Mouse (Mus musculus) cerebellum, postnatal 10 days (tissue): ENCODE data around the gene Gm42791.

Experiments
- DNase-seq, 2 experiments: peaks; one replicate each; pipeline ENCODE4 v3.0.0; 2021; ENCODE audit warnings: mixed read lengths in 2 of 2

Gene Gm42791

DNA sequence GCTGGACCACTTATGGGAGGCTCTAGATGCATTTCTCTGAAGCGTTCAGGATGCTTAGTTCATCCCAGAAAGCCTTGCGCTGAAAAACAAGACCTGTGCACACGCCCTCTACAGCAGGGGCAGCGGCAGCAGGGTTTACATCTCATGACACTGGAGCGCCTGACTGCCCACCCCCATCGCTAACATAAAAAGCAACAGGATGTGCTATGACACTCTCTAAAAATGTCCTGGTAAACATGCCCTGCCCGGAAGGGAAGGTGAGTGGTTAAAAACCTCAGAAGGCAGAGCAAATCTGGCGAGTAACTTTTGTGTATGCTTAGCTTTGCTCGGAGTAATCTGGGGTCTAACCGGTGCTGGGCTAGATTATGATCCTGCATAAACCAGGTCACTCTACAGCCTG is 128.4 kb downstream of the Gm42791 start:
- DNase-seq: no peak

DNA sequence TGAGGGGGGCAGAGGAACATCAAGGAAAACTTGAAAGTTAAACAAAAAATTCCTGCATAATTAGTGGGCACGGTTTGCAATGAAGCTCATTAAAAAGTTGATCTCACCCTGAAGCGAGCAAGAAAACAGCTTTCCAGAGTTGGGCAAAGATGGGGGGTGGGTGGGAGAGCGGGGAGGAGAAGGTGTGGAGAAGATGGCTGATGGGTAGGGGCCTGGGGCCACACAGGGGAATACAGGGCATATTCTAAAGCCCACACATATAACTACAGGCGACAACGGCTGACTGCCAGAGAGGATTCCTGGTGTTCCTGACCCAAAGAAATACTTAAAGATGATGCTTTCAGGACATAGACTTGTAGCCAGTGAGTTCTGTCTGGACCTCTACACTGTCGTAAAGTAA is 131.5 kb downstream of the Gm42791 start:
- no peak for DNase-seq

DNA sequence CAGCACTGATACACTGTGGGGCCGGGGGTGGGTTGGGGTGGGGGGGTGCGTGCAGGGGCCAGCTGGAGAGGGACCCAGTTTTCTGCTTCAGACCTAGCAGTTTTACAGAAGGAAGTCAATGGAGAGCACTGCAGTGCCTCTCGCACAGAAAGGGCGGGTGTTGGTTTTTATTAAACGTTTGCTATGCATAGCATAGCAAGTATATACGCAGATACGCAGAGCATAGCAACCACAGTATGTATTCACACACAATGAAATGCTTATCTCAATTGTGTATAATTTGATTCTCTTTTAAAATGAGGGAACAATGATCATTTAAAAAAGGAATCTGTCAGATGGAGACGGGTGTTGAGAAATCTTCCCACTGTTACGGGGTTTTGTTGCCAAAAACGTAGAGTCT is 132.1 kb downstream of the Gm42791 start:
- no peak for DNase-seq

DNA sequence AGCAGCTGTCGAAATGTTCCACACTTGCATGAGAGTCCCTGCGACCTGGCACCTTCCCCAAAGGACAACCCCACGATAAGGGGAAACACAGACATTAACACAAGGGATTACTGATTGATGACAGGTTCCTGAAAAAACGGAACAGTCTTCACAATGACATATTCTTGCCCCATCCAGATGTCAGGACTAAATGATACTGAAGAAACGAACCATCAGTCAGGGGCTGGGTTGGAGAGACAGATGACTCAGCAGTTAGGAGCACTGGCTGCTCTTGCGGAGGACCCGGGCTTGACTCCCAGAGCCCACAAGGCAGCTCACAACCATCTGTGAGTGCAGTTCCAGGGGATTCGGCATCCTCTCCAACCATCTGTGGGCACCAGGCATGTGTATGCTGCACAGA is 132.8 kb downstream of the Gm42791 start:
- DNase-seq: peak; percentile 24 to 27

DNA sequence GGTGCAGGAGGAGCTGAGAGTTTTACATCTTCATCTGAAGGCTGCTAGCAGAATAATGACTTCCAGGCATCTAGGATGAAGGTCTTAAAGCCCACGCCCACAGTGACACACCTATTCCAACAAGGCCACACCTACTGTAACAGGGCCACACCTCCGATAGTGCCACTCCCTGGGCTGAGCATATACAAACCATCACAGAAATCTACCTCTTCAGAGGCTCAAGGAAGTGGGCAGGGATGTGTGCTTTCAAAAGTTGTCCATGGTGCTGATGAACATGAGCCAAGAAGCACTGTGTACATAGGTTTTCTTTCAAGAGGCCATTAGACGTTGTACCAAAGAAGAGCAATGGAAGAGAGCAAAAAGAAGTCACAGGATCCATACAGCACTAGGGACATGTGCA is 137.4 kb downstream of the Gm42791 start:
- no peak for DNase-seq

DNA sequence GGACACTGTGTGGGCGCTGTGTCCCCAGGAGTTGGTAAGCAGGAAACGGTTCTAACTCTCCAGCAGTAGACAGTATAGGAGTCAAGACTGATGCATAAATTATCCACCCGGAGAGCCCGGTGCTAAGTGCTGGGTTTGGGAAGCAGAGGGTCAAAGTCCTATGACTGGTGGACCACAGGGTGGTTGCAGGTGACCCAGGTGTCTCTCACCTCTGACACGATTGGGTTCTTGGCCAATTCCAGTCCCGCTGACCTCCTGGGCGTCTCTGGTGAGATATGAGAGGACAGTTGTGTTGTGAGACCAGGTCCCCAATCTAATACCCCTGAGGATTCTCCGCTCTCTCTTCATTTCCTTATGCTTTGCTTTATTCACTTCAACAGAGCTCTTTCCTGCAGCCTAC is 139.9 kb downstream of the Gm42791 start:
- no peak for DNase-seq

DNA sequence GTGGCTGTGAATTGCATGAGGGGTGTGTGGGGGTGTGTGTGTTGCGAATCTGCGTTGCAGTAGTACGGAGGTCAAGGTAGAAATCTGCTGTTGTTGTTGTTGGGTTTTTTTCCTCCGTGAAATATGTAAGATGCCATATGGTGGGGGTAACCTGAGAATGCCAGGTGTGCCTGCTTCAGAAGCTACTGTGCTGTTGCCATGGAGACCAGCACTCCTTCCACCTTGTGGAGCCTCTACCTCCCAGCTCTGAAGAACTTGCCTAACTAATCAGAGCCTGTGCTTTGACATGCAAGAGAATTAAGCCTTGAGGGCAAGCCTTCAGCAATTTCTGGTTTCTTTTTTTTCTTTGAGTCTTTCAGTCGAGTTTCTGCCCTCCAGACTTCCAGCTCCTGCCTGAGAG is 140.8 kb downstream of the Gm42791 start:
- no peak for DNase-seq

DNA sequence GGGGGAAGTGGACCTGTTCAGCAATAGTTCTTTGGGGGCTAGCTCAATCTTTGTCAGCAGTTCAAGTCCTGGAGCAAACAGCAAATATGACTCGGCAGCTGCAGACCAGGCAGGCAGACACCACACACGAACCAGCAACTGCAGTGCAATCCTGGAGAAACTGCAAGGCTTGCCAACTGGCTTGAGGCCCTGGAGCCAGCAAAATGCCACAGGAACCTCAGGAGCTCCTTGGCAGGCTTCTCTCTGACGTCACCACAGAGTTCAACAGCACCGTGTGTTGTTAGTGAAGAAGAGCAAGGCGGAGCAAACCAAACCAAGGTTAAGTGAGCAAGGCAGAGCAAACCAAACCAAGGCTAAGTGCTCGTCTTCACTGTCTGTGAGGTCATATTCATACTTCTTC is 145.4 kb downstream of the Gm42791 start:
- DNase-seq: peak; percentile 60 to 63

DNA sequence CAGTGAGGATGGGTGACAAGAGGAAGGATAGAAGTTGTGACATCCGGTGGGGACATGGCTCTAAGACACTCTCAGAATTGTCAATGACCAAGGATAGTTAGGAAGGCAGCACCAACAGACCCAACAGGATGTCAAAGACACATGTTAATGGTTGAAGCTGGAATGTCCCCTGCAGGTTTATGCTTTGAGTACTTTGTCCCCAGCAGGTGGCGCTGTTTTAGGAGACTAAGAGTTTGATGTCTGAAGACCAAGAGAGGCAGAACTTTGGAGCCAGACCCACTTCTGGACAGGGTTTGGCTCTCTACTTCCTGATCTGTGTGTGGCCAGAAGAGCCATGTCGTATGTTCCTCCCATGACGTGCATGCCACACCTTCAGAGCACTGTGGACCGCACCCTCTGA is 147.9 kb downstream of the Gm42791 start:
- DNase-seq: no peak
